Mouse (Mus musculus): ENCODE data around the gene Slc25a28. TPM values are rescaled to one million over a fixed set of nuclear protein-coding genes. Genes with fewer than 3 reads are reported as not detected.

Gene Slc25a28
- polyA plus RNA-seq, 1 experiment from 2014 or later: 17.1 TPM

- Histone ChIP-seq H3K27ac (no peak overlapping the region), H3K9me3 (replicated peaks; ENCODE audit: low read length) (no peaks in the 10 kb centered on the region), H3K4me2 (ENCODE audit: low read length) (no peak overlapping the region), H3K4me3 (replicated peaks; ENCODE audit: low read depth, low read length) (no peak overlapping the region), H3K4me1 (replicated peaks; ENCODE audit: insufficient read depth, low read length) (no peaks in the 10 kb centered on the region), H3K36me3 (ENCODE audit: insufficient read depth, low read length) (no peaks in the 10 kb centered on the region), H3K9ac (ENCODE audit: low read depth, low read length) (no peak overlapping the region), H3K27me3 (ENCODE audit: insufficient read depth, low read length) (peaks cover 92% of the 10 kb centered on the region)
- 35% methylated on average over 10 of the region's 10 CpGs for WGBS
- no peak for ATAC-seq (replicated peaks; ENCODE audit: low FRiP score, low read depth)
- no peak for TF ChIP-seq CTCF (IDR thresholded peaks at IDR 0.05; ENCODE audit: low read depth)
- DNase-seq (ENCODE audit: low spot score): no peak
Observed at GRCm38 (mm10) chr19:43617761-43618349, 56.8 kb downstream of the Slc25a28 start.

- Histone ChIP-seq H3K4me3 (replicated peaks; ENCODE audit: low read depth, low read length) (no peak overlapping the region), H3K4me1 (replicated peaks; ENCODE audit: insufficient read depth, low read length) (peaks cover 3% of the 10 kb centered on the region; the same call in 1 of the 2 replicates), H3K9me3 (replicated peaks; ENCODE audit: low read length) (no peaks in the 10 kb centered on the region), H3K9ac (ENCODE audit: low read depth, low read length) (no peak overlapping the region), H3K27ac (no peak overlapping the region), H3K36me3 (ENCODE audit: insufficient read depth, low read length) (no peaks in the 10 kb centered on the region), H3K27me3 (ENCODE audit: insufficient read depth, low read length) (peaks cover 95% of the 10 kb centered on the region), H3K4me2 (ENCODE audit: low read length) (no peak overlapping the region)
- WGBS: 2% methylated on average over 12 of the region's 12 CpGs
- ATAC-seq (replicated peaks; ENCODE audit: low FRiP score, low read depth): no peak
- no peak for DNase-seq (ENCODE audit: low spot score)
- TF ChIP-seq CTCF (IDR thresholded peaks at IDR 0.05; ENCODE audit: low read depth): no peak
Observed at GRCm38 (mm10) chr19:43616889-43617288, 57.8 kb downstream of the Slc25a28 start.

GRCm38 (mm10) chr19:43616415-43616861 is 58.2 kb downstream of the Slc25a28 start:
- Histone ChIP-seq H3K27ac (no peak overlapping the region), H3K9ac (ENCODE audit: low read depth, low read length) (no peak overlapping the region), H3K9me3 (replicated peaks; ENCODE audit: low read length) (no peaks in the 10 kb centered on the region), H3K36me3 (ENCODE audit: insufficient read depth, low read length) (no peaks in the 10 kb centered on the region), H3K4me2 (ENCODE audit: low read length) (0 out of 2 replicates have a peak overlapping the region, but pooled peaks have one; percentile 0), H3K27me3 (ENCODE audit: insufficient read depth, low read length) (peaks cover 96% of the 10 kb centered on the region), H3K4me1 (replicated peaks; ENCODE audit: insufficient read depth, low read length) (peaks cover 3% of the 10 kb centered on the region; the same call in 1 of the 2 replicates), H3K4me3 (replicated peaks; ENCODE audit: low read depth, low read length) (no peak overlapping the region)
- no peak for ATAC-seq (replicated peaks; ENCODE audit: low FRiP score, low read depth)
- DNase-seq (ENCODE audit: low spot score): no peak
- TF ChIP-seq CTCF (IDR thresholded peaks at IDR 0.05; ENCODE audit: low read depth): no peak
- WGBS: under 1% methylated on average over 35 of the region's 35 CpGs

GRCm38 (mm10) chr19:43615571-43616414 is 58.9 kb downstream of the Slc25a28 start:
- WGBS: 2% methylated on average over 34 of the region's 34 CpGs
- Histone ChIP-seq H3K9me3 (replicated peaks; ENCODE audit: low read length) (no peaks in the 10 kb centered on the region), H3K27me3 (ENCODE audit: insufficient read depth, low read length) (peaks cover 96% of the 10 kb centered on the region), H3K4me1 (replicated peaks; ENCODE audit: insufficient read depth, low read length) (peaks cover 3% of the 10 kb centered on the region; the same call in 1 of the 2 replicates), H3K9ac (ENCODE audit: low read depth, low read length) (no peak overlapping the region), H3K4me2 (ENCODE audit: low read length) (peak overlapping the region; percentile 3; the same call in 1 of the 2 replicates), H3K4me3 (replicated peaks; ENCODE audit: low read depth, low read length) (no peak overlapping the region), H3K27ac (no peak overlapping the region), H3K36me3 (ENCODE audit: insufficient read depth, low read length) (no peaks in the 10 kb centered on the region)
- TF ChIP-seq CTCF (IDR thresholded peaks at IDR 0.05; ENCODE audit: low read depth): no peak
- DNase-seq (ENCODE audit: low spot score): no peak
- no peak for ATAC-seq (replicated peaks; ENCODE audit: low FRiP score, low read depth)

- DNase-seq (ENCODE audit: low spot score): no peak
- peak overlapping the region; percentile 13; the same call in 1 of the 2 replicates for H3K4me3 ChIP-seq (replicated peaks; ENCODE audit: low read depth, low read length)
- H3K27me3 ChIP-seq (ENCODE audit: insufficient read depth, low read length): peaks cover 94% of the 10 kb centered on the region
- TF ChIP-seq CTCF (IDR thresholded peaks at IDR 0.05; ENCODE audit: low read depth): no peak
- H3K9ac ChIP-seq (ENCODE audit: low read depth, low read length): no peak overlapping the region
- H3K4me1 ChIP-seq (replicated peaks; ENCODE audit: insufficient read depth, low read length): peaks cover 3% of the 10 kb centered on the region; the same call in 1 of the 2 replicates
- no peaks in the 10 kb centered on the region for H3K9me3 ChIP-seq (replicated peaks; ENCODE audit: low read length)
- no peak for ATAC-seq (replicated peaks; ENCODE audit: low FRiP score, low read depth)
- under 1% methylated on average over 20 of the region's 20 CpGs for WGBS
- H3K4me2 ChIP-seq (ENCODE audit: low read length): peak overlapping the region; percentile 42; the same call in 1 of the 2 replicates
- H3K36me3 ChIP-seq (ENCODE audit: insufficient read depth, low read length): no peaks in the 10 kb centered on the region
- no peak overlapping the region for H3K27ac ChIP-seq
Observed at GRCm38 (mm10) chr19:43615074-43615445, 59.6 kb downstream of the Slc25a28 start.

GRCm38 (mm10) chr19:43614341-43615073 is 60.2 kb downstream of the Slc25a28 start:
- WGBS: under 1% methylated on average over 92 of the region's 92 CpGs
- H3K27ac ChIP-seq: no peak overlapping the region
- H3K36me3 ChIP-seq (ENCODE audit: insufficient read depth, low read length): no peaks in the 10 kb centered on the region
- no peak overlapping the region for H3K9ac ChIP-seq (ENCODE audit: low read depth, low read length)
- peak overlapping the region; percentile 42 for H3K4me2 ChIP-seq (ENCODE audit: low read length)
- H3K9me3 ChIP-seq (replicated peaks; ENCODE audit: low read length): no peaks in the 10 kb centered on the region
- ATAC-seq (replicated peaks; ENCODE audit: low FRiP score, low read depth) (no peak), DNase-seq (ENCODE audit: low spot score) (no peak)
- TF ChIP-seq CTCF (IDR thresholded peaks at IDR 0.05; ENCODE audit: low read depth): no peak
- H3K27me3 ChIP-seq (ENCODE audit: insufficient read depth, low read length): peaks cover 94% of the 10 kb centered on the region
- peaks cover 3% of the 10 kb centered on the region; the same call in 1 of the 2 replicates for H3K4me1 ChIP-seq (replicated peaks; ENCODE audit: insufficient read depth, low read length)
- peak overlapping the region; percentile 13; the same call in 1 of the 2 replicates for H3K4me3 ChIP-seq (replicated peaks; ENCODE audit: low read depth, low read length)

Small RNA genes lying within 50 kb of the gene (microRNA-seq; reads per million reads assigned to microRNA genes)
- gene Gm22646: not detected

Other genes starting within 250 kb of the Slc25a28 start
- 0.62 and 1.2 TPM in 2 replicates for gene Cnnm1, start 234.4 kb downstream of the Slc25a28 start, polyA plus RNA-seq (2015; fragmentation: Nextera tagmentation; extraction: Ambion mirVana)
- gene Got1, start 150.3 kb downstream of the Slc25a28 start, polyA plus RNA-seq (2015; fragmentation: Nextera tagmentation; extraction: Ambion mirVana): 86.6 and 93.6 TPM in 2 replicates
- not detected in 2 replicates for gene Nkx2-3, start 62.6 kb downstream of the Slc25a28 start, polyA plus RNA-seq (2015; fragmentation: Nextera tagmentation; extraction: Ambion mirVana)
- gene Entpd7, start 14.8 kb upstream of the Slc25a28 start, polyA plus RNA-seq (2015; fragmentation: Nextera tagmentation; extraction: Ambion mirVana): 11.3 and 12.0 TPM in 2 replicates
- 24.0 and 24.9 TPM in 2 replicates for gene Cutc, start 78.1 kb upstream of the Slc25a28 start, polyA plus RNA-seq (2015; fragmentation: Nextera tagmentation; extraction: Ambion mirVana)
- gene Cox15, start 78.1 kb upstream of the Slc25a28 start, polyA plus RNA-seq (2015; fragmentation: Nextera tagmentation; extraction: Ambion mirVana): 6.4 and 7.7 TPM in 2 replicates
- gene Abcc2, start 107.3 kb upstream of the Slc25a28 start, polyA plus RNA-seq (2015; fragmentation: Nextera tagmentation; extraction: Ambion mirVana): 7.4 and 7.9 TPM in 2 replicates